Mouse (Mus musculus): ENCODE measurements around the gene Tppp3. TPM values are rescaled to one million over a fixed set of nuclear protein-coding genes. Genes with fewer than 3 reads are reported as not detected.

Gene Tppp3
- total RNA-seq, 2 experiments from 2014 or later = 52.8 to 53.4 TPM

- DNase-seq = no peak
- Histone ChIP-seq H3K27ac (peak overlapping the region; percentile 82), H3K4me3 (peak overlapping the region; percentile 74)
- intact Hi-C loops (cut with DNase I) = loop anchor here (2.0 kb wide), 1 partner anchor 32 kb away; no protein-coding TSS in a partner anchor
- no peak for TF ChIP-seq CTCF (IDR thresholded peaks at IDR 0.05)
Observed at GRCm38 (mm10) chr8:105470681-105471313, 529 bp downstream of the Tppp3 start.

- Histone ChIP-seq H3K4me3 (peak overlapping the region; percentile 74), H3K27ac (peak overlapping the region; percentile 82)
- intact Hi-C loops (cut with DNase I) = loop anchor here (2.0 kb wide), 1 partner anchor 31 kb away; no protein-coding TSS in a partner anchor
- TF ChIP-seq CTCF (IDR thresholded peaks at IDR 0.05) = no peak
- DNase-seq = no peak
Observed at GRCm38 (mm10) chr8:105470262-105470661, 1.1 kb downstream of the Tppp3 start.

- peak overlapping the region; percentile 74 for H3K4me3 ChIP-seq
- H3K27ac ChIP-seq = peak overlapping the region; percentile 82
- no peak for DNase-seq
- TF ChIP-seq CTCF (IDR thresholded peaks at IDR 0.05) = no peak
- intact Hi-C loops (cut with DNase I) = loop anchor here (2.0 kb wide), 1 partner anchor 31 kb away; no protein-coding TSS in a partner anchor
Observed at GRCm38 (mm10) chr8:105469816-105470215, 1.5 kb downstream of the Tppp3 start.

- intact Hi-C loops (cut with DNase I) = no loop called here
- Histone ChIP-seq H3K27ac (peak overlapping the region; percentile 82), H3K4me3 (peak overlapping the region; percentile 74)
Observed at GRCm38 (mm10) chr8:105469041-105469695, 2.2 kb downstream of the Tppp3 start.

GRCm38 (mm10) chr8:105468002-105468720, 3.2 kb downstream of the Tppp3 start:
- DNase-seq = no peak
- intact Hi-C loops (cut with DNase I) = no loop called here
- Histone ChIP-seq H3K4me3 (peak overlapping the region; percentile 74), H3K27ac (peak overlapping the region; percentile 82)
- no peak for TF ChIP-seq CTCF (IDR thresholded peaks at IDR 0.05)

More at GRCm38 (mm10) chr8:105469041-105469695, 2.2 kb downstream of the Tppp3 start:
- TF ChIP-seq CTCF (IDR thresholded peaks at IDR 0.05) = no peak
- peak; percentile 75 for DNase-seq

- intact Hi-C loops (cut with DNase I) = no loop called here
- no peak for TF ChIP-seq CTCF (IDR thresholded peaks at IDR 0.05)
- Histone ChIP-seq H3K4me3 (peak overlapping the region; percentile 19), H3K27ac (peak overlapping the region; percentile 82)
- no peak for DNase-seq
Observed at GRCm38 (mm10) chr8:105467396-105467985, 3.8 kb downstream of the Tppp3 start.

GRCm38 (mm10) chr8:105466700-105467291, 4.5 kb downstream of the Tppp3 start:
- no peak overlapping the region for H3K4me3 ChIP-seq
- no peak for TF ChIP-seq CTCF (IDR thresholded peaks at IDR 0.05)
- DNase-seq = no peak
- intact Hi-C loops (cut with DNase I) = no loop called here
- peak overlapping the region; percentile 82 for H3K27ac ChIP-seq

GRCm38 (mm10) chr8:105466246-105466645, 5.1 kb downstream of the Tppp3 start:
- no peak for DNase-seq
- Histone ChIP-seq H3K4me3 (no peak overlapping the region), H3K27ac (peak overlapping the region; percentile 82)
- intact Hi-C loops (cut with DNase I) = no loop called here
- no peak for TF ChIP-seq CTCF (IDR thresholded peaks at IDR 0.05)

GRCm38 (mm10) chr8:105464595-105464994, 6.7 kb downstream of the Tppp3 start:
- DNase-seq = peak; percentile 47
- Histone ChIP-seq H3K4me3 (no peak overlapping the region), H3K27ac (peak overlapping the region; percentile 46; the same call in 1 of the 2 replicates)
- no peak for TF ChIP-seq CTCF (IDR thresholded peaks at IDR 0.05)
- intact Hi-C loops (cut with DNase I) = no loop called here

GRCm38 (mm10) chr8:105461085-105461803, 10.1 kb downstream of the Tppp3 start:
- intact Hi-C loops (cut with DNase I) = no loop called here
- H3K4me3 ChIP-seq = no peak overlapping the region
- DNase-seq = no peak
- H3K27ac ChIP-seq = no peak overlapping the region
- no peak for TF ChIP-seq CTCF (IDR thresholded peaks at IDR 0.05)

- Histone ChIP-seq H3K4me3 (no peak overlapping the region), H3K27ac (no peak overlapping the region)
- no peak for TF ChIP-seq CTCF (IDR thresholded peaks at IDR 0.05)
- intact Hi-C loops (cut with DNase I) = no loop called here
- no peak for DNase-seq
Observed at GRCm38 (mm10) chr8:105455218-105455617, 16.1 kb downstream of the Tppp3 start.

Data from gastrocnemius, adult 2 months (tissue).